Mouse (Mus musculus): ENCODE data around the gene Arhgef10l. TPM values are rescaled to one million over a fixed set of nuclear protein-coding genes. Genes with fewer than 3 reads are reported as not detected.

Arhgef10l gene
- total and polyA plus RNA-seq, 2 experiments, result 17.7 to 69.9 TPM

DNA sequence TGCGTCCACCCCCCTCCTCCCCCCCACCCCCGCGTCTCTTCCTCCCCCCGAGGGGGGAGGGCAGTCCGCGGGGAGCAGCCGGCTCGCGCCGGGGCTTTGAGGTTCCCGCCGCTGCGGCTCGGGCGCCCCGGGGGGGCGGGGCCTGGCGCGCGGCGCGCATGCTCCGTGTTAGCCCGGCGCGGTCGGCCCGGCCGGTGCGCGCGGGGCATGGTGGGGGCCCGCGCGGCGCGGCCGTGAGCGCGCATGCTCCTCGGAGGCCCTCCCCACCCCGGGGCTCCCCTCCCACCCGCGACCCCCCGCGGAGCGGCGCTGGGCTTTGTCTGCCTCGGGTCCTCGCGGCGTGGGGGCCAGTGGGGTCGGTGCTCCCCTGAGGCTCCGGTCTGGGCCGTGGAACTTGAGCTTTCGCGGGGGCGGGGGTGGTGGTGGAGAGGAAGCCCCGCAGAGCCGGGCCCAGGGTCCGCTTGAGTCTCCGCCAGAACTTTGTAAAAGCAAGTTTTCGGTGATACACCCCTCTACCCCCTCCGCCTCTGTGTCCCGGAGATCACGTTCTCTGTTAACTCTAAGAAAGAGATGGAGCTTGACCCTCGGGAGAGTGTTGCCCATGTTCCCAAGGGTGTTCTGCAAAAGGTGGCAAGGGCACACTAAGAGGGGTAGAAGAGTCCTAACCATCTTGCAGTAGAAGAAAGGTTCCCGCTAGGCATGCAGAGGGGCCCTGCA lies 37.0 kb upstream of the Arhgef10l start:
- H3K36me3 ChIP-seq (ENCODE audit: control insufficient read depth, insufficient read depth, low read length), result no peaks in the 10 kb centered on the region
- no peaks in the 10 kb centered on the region for H3K27me3 ChIP-seq (ENCODE audit: control insufficient read depth, insufficient read depth, low read length)
- H3K27ac ChIP-seq (replicated peaks; ENCODE audit: insufficient read depth, low read depth, low read length), result no peak overlapping the region
- DNase-seq (ENCODE audit: extremely low read depth, low read depth, low spot score), result no peak
- WGBS, result 3% methylated on average over 59 of the region's 68 CpGs
- peaks cover 21% of the 10 kb centered on the region for H3K79me2 ChIP-seq (ENCODE audit: control insufficient read depth, insufficient read depth, low read length)
- TF ChIP-seq POLR2A (IDR thresholded peaks at IDR 0.05; ENCODE audit: extremely low read depth, insufficient read depth, low read length), result no peak
- TF ChIP-seq CTCF (IDR thresholded peaks at IDR 0.05; ENCODE audit: low read depth, low read length), result no peak
- H3K9ac ChIP-seq (ENCODE audit: low read depth, low read length), result peak overlapping the region; percentile 92
- peaks cover 16% of the 10 kb centered on the region for H3K4me1 ChIP-seq (ENCODE audit: control insufficient read depth, insufficient read depth, low read length)
- peak overlapping the region; percentile 75 for H3K4me3 ChIP-seq (ENCODE audit: insufficient read depth, low read depth, low read length)

DNA sequence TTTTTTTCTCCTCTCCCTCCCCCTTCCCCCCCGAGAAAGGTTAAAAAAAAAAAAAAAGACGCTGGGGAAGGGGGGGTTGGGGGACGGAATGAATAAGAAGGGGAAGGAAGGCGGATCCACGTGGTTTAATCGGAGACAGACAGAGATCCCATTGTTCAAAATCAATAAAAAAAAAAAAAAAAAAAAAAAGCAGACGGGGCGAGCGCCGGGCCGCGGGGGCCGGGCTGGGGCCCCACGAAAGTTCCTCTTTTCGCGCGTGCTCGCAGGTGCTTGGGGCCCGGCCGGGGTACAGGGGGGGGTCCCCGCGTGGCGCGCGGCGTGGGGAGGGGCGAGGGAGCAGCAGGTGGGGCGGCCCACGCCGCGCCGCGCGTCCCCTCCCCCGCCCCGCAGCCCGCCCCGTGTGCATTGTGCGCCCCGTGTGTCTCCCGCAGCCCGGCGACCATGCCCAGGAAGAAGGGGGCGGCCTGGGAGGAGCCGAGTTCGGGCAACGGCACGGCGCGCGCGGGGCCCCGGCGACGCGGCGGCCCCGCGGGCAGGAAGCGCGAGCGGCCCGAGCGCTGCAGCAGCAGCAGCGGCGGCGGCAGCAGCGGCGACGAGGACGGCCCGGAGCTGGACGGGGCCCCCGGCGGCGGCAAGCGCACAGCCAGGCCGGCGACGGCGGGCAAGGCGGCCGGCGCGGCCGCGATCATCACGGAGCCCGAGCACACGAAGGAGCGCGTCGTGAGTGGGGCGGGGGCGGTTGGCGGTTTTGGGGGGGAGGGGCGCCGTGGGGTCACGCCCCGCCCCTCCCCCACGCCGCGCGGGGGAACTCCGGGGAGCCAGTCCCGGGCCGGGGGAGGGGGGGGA lies 36.1 kb upstream of the Arhgef10l start:
- peak overlapping the region; percentile 75 for H3K4me3 ChIP-seq (ENCODE audit: insufficient read depth, low read depth, low read length)
- no peaks in the 10 kb centered on the region for H3K36me3 ChIP-seq (ENCODE audit: control insufficient read depth, insufficient read depth, low read length)
- no peak for TF ChIP-seq POLR2A (IDR thresholded peaks at IDR 0.05; ENCODE audit: extremely low read depth, insufficient read depth, low read length)
- TF ChIP-seq CTCF (IDR thresholded peaks at IDR 0.05; ENCODE audit: low read depth, low read length), result no peak
- 2% methylated on average over 43 of the region's 107 CpGs for WGBS
- no peak for DNase-seq (ENCODE audit: extremely low read depth, low read depth, low spot score)
- H3K27me3 ChIP-seq (ENCODE audit: control insufficient read depth, insufficient read depth, low read length), result no peaks in the 10 kb centered on the region
- peak overlapping the region; percentile 76 for H3K27ac ChIP-seq (replicated peaks; ENCODE audit: insufficient read depth, low read depth, low read length)
- peaks cover 21% of the 10 kb centered on the region for H3K79me2 ChIP-seq (ENCODE audit: control insufficient read depth, insufficient read depth, low read length)
- peaks cover 12% of the 10 kb centered on the region for H3K4me1 ChIP-seq (ENCODE audit: control insufficient read depth, insufficient read depth, low read length)
- peak overlapping the region; percentile 84 for H3K9ac ChIP-seq (ENCODE audit: low read depth, low read length)

DNA sequence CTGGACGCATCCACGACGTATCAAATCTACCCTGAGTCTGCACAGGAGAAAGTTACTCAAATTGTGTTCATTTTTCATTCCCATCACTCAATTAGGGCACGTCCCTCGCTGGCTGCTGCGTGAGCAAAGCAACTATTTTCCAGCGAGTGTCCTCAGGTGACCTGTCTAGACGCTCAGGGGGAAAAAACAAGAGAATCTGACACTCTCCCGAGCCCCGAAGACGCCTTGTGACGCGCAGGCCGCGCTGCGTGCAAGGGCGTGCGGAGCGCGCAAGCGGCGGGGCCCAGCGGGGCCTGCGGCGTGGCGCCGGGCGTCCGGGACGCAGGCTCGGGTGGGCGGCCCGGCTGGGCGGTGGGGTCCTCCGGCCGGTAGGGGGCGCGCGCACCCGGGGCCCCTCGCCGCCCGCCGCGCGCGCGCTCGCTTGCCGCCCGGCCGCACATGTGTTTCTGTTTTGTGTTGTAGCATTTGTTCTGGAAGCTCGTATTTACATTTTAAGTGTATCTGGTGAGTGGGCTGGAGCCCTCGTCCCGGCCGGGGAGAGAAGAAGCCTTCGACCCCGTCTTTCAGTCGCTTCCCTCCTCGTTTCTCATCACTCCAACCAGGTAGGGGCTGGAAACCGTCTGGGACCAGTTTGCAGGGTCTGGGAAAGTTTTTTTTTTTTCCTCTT lies 35.4 kb upstream of the Arhgef10l start:
- H3K9ac ChIP-seq (ENCODE audit: low read depth, low read length), result peak overlapping the region; percentile 87
- H3K4me1 ChIP-seq (ENCODE audit: control insufficient read depth, insufficient read depth, low read length), result peaks cover 12% of the 10 kb centered on the region
- H3K27ac ChIP-seq (replicated peaks; ENCODE audit: insufficient read depth, low read depth, low read length), result peak overlapping the region; percentile 88
- no peaks in the 10 kb centered on the region for H3K27me3 ChIP-seq (ENCODE audit: control insufficient read depth, insufficient read depth, low read length)
- under 1% methylated on average over 61 of the region's 61 CpGs for WGBS
- TF ChIP-seq POLR2A (IDR thresholded peaks at IDR 0.05; ENCODE audit: extremely low read depth, insufficient read depth, low read length), result 0 out of 2 replicates have a peak, but pooled peaks have one; percentile 3
- TF ChIP-seq CTCF (IDR thresholded peaks at IDR 0.05; ENCODE audit: low read depth, low read length), result peak; percentile 41; the same call in 1 of the 2 replicates
- H3K79me2 ChIP-seq (ENCODE audit: control insufficient read depth, insufficient read depth, low read length), result peaks cover 21% of the 10 kb centered on the region
- peak overlapping the region; percentile 75 for H3K4me3 ChIP-seq (ENCODE audit: insufficient read depth, low read depth, low read length)
- DNase-seq (ENCODE audit: extremely low read depth, low read depth, low spot score), result peak; percentile 60
- no peaks in the 10 kb centered on the region for H3K36me3 ChIP-seq (ENCODE audit: control insufficient read depth, insufficient read depth, low read length)

DNA sequence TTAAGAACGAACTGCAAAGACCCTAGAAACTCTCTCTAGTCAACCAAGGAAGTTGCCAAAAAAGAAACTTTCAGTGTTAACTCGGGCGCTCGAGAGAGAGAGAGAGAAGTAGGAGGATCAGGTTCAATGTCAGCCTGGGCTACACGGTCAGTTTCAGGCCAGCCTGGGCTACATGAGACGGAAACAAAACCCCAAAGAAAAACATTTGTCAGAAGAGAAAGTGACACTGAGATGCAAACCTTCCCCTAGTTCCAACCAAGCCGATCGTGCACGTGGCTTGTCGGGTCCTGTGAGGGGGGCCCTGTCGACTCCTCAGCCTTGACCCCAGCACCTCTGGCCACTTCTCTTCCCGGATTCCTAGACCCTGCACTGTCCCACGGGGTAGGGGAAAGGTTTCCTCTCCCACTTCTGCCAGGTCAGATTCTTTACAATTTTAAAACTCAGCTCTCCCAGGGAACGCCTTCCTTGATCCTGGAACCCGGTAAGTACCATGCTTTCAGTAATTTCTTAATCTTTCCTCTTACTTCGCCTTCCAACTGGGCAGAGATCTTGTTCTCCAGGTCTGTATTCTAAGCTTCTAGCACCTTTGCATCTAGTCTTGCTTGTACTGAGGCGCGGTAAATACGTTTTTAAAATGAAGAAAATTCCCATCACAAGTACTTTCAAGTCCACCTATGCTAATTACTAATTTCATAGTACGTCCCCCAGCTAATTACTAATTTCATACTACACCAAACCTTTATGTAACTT lies 34.6 kb upstream of the Arhgef10l start, which contains the start of gene Rcc2:
Gene Rcc2, plus strand, starts transcription at position 273 of the 750 bp plus-strand sequence.
- Histone ChIP-seq H3K36me3 (ENCODE audit: control insufficient read depth, insufficient read depth, low read length) (no peaks in the 10 kb centered on the region), H3K79me2 (ENCODE audit: control insufficient read depth, insufficient read depth, low read length) (peaks cover 21% of the 10 kb centered on the region), H3K27me3 (ENCODE audit: control insufficient read depth, insufficient read depth, low read length) (no peaks in the 10 kb centered on the region), H3K4me3 (ENCODE audit: insufficient read depth, low read depth, low read length) (peak within 1 kb of the TSS; percentile 75), H3K4me1 (ENCODE audit: control insufficient read depth, insufficient read depth, low read length) (peaks cover 12% of the 10 kb centered on the region), H3K27ac (replicated peaks; ENCODE audit: insufficient read depth, low read depth, low read length) (peak within 1 kb of the TSS; percentile 88), H3K9ac (ENCODE audit: low read depth, low read length) (peak within 1 kb of the TSS; percentile 87)
- WGBS, result 12% methylated on average over 20 of the region's 20 CpGs
- TF ChIP-seq POLR2A (IDR thresholded peaks at IDR 0.05; ENCODE audit: extremely low read depth, insufficient read depth, low read length) (no peak), CTCF (IDR thresholded peaks at IDR 0.05; ENCODE audit: low read depth, low read length) (no peak)
- no peak for DNase-seq (ENCODE audit: extremely low read depth, low read depth, low spot score)

Data from liver, adult 2 months (tissue).